Mouse (Mus musculus) cerebellum, adult 8-10 months (tissue): ENCODE results near the gene Hs6st2.

Experiments used
- DNase-seq: peaks from one replicate; pipeline ENCODE4 v3.0.0; 2022

The Hs6st2 gene

DNA sequence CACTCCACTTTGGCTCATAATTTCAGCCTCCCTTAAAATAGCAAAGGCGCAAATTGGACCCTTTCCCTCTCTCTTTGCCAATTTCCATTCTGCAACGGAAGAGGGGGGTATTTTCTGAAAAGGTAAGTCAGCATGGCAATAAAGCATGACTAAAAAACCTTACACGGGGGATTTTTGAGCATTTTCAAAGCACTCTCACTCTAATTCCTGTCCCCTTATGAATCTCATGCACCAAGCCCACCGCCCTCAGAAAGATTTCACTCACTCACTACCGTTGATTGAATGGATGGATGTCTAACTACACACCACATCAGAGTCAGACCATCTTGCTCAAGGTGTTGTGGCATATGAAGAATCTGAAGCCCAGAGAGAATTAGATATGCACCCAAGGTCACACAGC is at the start of gene Hs6st2:
Gene Hs6st2 (minus strand): TSS at position 101 of the 400 bp plus-strand sequence.
- DNase-seq = no peak

- no peak for DNase-seq
These were observed 32.6 kb upstream of the Hs6st2 start for GRCm38 (mm10) chrX:51714086-51714745.

GRCm38 (mm10) chrX:51712996-51713395 is 31.3 kb upstream of the Hs6st2 start:
- no peak for DNase-seq

- no peak for DNase-seq
These were observed 21.2 kb upstream of the Hs6st2 start for GRCm38 (mm10) chrX:51702823-51703222.

- DNase-seq = no peak
These were observed 17.4 kb upstream of the Hs6st2 start for GRCm38 (mm10) chrX:51699079-51699478.

- no peak for DNase-seq
These were observed 4.6 kb upstream of the Hs6st2 start for GRCm38 (mm10) chrX:51686048-51686949.

- DNase-seq = no peak
These were observed 2.8 kb upstream of the Hs6st2 start for GRCm38 (mm10) chrX:51684336-51685056.

DNA sequence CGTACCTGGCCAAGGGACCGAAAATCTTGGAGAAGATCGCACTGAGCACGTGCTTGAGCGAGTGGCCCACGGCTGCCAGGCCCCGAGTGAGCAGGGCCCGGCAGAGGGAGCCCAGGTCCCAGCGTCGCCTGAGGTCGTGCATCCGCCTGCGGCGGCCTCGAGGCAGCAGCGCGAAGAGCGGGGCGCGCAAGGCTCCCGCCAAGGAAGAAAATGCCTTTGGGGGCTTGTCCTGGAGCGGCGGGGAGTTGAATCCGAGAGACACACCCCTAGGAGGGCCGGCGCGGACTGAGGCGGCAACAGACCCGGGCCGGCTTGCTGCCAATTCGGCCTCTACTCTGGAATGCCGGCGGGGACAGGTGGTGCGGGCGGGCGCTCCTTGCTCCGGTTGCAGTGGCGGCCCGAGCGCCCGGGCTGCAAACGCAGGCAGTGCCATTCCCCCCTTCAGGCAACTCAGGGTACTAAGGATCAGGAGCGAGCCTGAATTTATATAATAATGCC is 437 bp downstream of the Hs6st2 start:
- peak; percentile 62 for DNase-seq

- DNase-seq = peak; percentile 34
These were observed 1.1 kb downstream of the Hs6st2 start for GRCm38 (mm10) chrX:51680428-51681169.

DNA sequence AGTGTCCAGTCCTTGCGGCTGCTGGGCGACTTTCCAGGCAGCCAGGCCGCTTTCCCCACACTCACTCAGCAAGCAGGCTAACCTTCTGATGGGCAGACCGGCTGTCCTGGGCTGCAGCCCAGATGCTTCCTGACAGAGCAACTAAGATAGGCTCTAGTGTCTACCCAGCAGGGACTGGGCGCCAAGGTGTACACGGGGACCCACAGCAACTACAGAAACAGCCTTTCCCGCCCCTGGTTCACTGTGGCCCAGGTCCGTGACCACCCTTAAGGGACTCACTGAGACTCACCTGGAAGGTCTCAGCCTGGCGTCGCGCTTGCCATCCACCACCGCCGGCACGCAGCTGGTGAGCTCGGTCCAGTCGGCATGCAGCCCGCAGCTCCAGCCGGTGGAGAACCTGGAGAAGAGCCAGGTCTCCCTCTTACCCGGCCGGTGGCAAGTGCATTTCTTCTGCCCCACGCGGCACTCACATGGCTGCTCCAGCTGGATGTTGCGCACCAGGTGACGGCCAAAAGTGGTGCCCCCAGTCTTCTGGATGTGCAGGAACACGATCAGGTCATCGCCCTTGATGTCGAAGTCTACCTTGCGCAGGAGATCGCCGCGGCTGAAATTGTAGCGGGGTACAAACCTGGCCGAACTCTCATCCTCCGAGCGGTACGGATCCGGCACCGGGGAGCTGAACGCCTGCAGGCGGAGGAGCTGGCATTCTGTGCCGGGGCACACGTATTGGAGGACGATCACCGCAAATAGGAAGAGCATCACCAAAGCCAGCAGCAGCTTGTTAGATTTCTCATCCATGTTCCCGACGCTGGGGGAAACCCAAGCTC is 1.8 kb downstream of the Hs6st2 start:
- peak; percentile 42 for DNase-seq

DNA sequence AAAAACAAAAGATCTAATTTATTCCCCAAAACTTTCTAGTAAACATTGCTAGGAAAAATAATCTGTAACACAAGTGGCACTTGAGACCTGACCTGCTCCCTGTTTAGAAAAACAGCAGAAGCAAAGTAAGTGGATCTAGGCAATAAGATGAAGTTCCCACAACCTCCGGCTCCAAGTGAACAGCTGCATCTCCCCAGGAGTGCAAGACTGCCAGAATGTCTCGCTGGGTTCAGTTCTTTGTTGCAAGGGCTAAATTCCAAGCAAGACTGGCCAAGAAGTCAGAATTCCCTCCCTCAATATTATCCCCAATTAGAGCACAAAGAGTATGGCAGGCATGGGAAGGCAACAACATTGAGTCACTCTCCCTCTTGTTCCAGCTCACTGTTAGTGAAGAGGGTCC is 23.4 kb downstream of the Hs6st2 start:
- no peak for DNase-seq

DNA sequence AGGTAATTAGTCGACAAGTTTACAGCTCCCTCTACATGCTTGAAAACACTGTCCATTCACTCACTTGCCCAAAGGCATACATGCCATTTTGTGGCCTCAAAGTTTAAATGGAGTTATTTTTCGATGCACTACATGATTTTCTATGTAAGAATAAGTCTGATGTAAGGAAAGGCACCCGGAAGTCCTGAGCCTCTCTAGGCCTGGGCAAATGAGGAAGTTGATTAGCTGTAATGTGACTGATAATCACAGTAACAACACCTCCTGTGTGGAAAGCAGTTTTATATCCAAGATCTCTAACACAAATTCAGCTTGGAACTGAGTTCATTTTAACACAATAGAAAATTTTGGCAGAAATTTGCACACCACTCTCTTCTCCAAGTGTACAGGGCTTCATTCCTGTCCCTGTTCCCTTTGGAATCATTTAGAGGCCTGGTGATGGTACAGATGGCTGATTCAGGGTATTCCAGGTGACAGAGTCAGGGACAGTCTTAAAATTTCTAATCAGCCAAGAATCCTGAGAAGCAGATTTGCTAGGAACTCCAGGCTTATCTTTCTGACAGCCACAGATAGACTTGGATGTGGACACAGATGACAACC is 38.9 kb downstream of the Hs6st2 start:
- DNase-seq = peak; percentile 7

GRCm38 (mm10) chrX:51635756-51636155 is 45.9 kb downstream of the Hs6st2 start:
- no peak for DNase-seq

- no peak for DNase-seq
These were observed 50.3 kb downstream of the Hs6st2 start for GRCm38 (mm10) chrX:51631376-51631775.

GRCm38 (mm10) chrX:51614384-51615004 is 67.2 kb downstream of the Hs6st2 start:
- DNase-seq = no peak

DNA sequence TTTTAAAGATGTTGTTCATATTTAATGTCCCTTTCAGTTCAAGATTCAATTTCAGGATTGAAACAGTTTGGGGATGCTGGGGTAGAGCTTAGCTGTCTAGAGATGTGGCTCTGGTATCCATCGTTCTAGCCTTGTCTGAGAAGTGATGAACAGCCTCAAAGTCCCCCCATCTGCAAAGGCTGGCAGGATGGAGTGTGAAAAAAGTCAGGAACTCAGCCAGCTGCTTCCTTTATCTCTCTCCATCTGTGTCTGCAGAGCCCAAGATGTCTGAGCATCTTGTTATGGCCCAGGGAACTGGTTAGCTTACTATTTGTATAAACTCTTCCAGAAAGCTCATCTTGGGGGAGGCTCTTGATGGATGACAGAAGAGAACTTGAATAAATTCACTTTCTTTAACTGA is 70.9 kb downstream of the Hs6st2 start:
- DNase-seq = no peak

DNA sequence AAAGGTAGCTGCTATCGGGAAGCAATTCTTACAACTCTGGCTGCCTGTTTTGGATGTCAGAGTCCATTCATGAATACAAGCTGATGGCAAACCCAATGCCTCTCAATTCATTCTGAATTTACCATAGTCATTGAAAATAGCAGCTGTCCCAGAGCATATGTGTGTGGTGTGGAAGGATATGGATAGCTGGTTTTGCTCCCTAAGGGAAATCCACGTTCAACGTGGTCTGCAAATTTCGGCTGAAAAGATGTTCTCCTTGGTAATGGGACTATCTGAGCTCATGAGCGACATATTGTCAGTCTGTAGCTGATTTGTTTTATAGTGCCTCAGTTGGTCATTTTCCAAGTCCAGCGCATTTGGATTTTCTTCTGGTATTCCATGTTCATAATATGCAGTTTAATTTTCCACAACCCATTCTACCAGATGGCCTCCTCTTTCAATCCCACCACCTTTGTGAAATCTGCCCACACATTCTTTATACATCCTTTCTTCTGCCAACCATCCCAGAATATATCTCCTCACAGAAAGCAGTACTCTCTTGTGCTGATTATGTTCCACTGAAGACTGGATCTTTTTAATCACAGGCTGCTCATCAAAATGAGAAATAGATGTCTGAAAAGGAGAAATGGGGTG is 75.3 kb downstream of the Hs6st2 start:
- DNase-seq = no peak

DNA sequence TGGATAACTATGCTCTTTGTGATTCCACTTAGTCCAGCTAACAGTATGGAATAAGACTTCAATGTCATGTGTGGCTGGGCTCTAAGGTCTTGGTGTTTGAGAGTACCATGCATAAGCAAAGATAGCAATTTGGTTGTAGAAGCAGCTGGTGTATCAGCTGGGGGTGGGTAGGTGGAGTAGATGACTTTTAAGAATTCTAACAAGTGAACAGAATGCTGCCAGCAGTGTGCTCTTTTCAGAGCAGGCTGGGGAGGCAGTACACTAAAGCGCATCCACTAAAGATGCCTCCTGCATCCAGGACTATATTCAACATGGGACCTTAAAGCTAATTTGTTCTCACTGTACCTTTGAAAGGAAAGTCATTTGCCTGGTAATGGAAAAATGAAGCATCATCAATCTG is 88.9 kb downstream of the Hs6st2 start:
- DNase-seq = peak; percentile 9

DNA sequence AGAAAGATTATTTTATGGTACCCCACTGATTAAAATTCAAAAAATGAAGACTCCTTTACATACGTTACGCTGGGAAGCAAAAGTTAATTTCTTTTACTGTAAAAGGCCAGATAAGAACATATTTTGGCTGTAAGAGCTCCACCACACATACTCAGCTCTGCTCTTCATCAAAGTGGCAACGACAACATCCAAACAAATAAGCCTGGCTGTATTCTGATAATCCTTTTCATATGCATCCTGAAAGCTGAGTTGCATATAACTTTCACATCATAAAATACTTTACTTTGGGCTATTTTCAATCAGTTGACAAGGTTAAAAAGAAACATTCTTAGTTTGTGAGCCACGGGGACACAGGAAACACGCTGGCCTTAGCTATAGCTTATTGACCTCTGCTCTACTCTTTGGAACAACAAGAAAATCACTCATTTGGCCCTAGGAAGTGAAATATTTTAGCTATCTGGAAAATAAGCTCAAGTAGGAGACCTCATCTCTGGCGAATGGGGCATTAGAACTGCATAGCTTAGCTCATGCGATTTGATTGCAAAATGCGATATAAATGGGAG is 91.1 kb downstream of the Hs6st2 start:
- no peak for DNase-seq

GRCm38 (mm10) chrX:51585444-51585843 is 96.2 kb downstream of the Hs6st2 start:
- DNase-seq = no peak
